Mouse (Mus musculus) lung, embryonic 14.5 days (tissue): ENCODE results near the gene Olfr243. TPM values are rescaled to one million over a fixed set of nuclear protein-coding genes. Genes with fewer than 3 reads are reported as not detected.
"Not testable (repeated sequence)": the region's sequence is repeated elsewhere in the genome, so short reads cannot be mapped to it uniquely, and the experiment has no call there.

Experiments used
- ATAC-seq: fragments of 200-750 bp; cut with Nextera tagmentation; 2 replicates; pipeline ENCODE4 v1.8.0; 2017; ENCODE audit warnings: mild to moderate bottlenecking, moderate TSS enrichment, moderate library complexity; ENCODE audit not compliant: insufficient read depth
- DNase-seq: peaks from one replicate; pipeline ENCODE4 v3.0.0-alpha.2; 2015
- H3K27ac ChIP-seq: fragments of 300-500 bp; sonication (generic); 2 replicates; pipeline ENCODE4 v1.5.1; 2014; ENCODE audit warnings: low read depth, mild to moderate bottlenecking, moderate library complexity
- H3K27me3 ChIP-seq: fragments of 300-500 bp; sonication (generic); 2 replicates; pipeline ENCODE4 v1.6.1; 2014; ENCODE audit warnings: low read length, control low read depth; ENCODE audit not compliant: insufficient read depth
- H3K36me3 ChIP-seq: fragments of 300-500 bp; sonication (generic); 2 replicates; pipeline ENCODE4 v1.6.1; 2014; ENCODE audit warnings: control low read depth; ENCODE audit not compliant: insufficient read depth
- H3K4me1 ChIP-seq: fragments of 300-500 bp; sonication (generic); 2 replicates; pipeline ENCODE4 v1.6.1; 2014; ENCODE audit warnings: antibody characterized with exemption, control low read depth; ENCODE audit not compliant: insufficient read depth
- H3K4me2 ChIP-seq: fragments of 300-500 bp; sonication (generic); 2 replicates; pipeline ENCODE4 v1.6.1; 2014; ENCODE audit warnings: mild to moderate bottlenecking
- H3K4me3 ChIP-seq: fragments of 300-500 bp; sonication (generic); 2 replicates; pipeline ENCODE4 v1.5.1; 2014; ENCODE audit warnings: low read depth, low read length
- H3K9ac ChIP-seq: fragments of 300-500 bp; sonication (generic); 2 replicates; pipeline ENCODE4 v1.6.1; 2014
- H3K9me3 ChIP-seq: fragments of 300-500 bp; sonication (generic); 2 replicates; pipeline ENCODE4 v1.6.1; 2016; ENCODE audit warnings: low read depth, low read length, control low read depth
- CTCF ChIP-seq: IDR thresholded peaks from 2 replicates; pipeline ENCODE4 v1.5.1; 2016; ENCODE audit warnings: antibody characterized with exemption, low read depth
- WGBS: fragments of 180-500 bp; shearing (Covaris S2); extraction: QIAGEN DNeasy Blood & Tissue Kit; methylation state at CpG from one replicate; pipeline ENCODE4 v1.1.7; 2014; 5-methylcytosine and 5-hydroxymethylcytosine counted together
- polyA plus RNA-seq: library from polyadenylated mRNA; unstranded; fragments of >200 nt; fragmentation: Nextera tagmentation; extraction: Ambion mirVana; gene quantifications from 2 replicates; pipeline ENCODE4 v1.2.1, GENCODE M21; 2014

The Olfr243 gene
- not detected in 2 replicates for polyA plus RNA-seq

DNA sequence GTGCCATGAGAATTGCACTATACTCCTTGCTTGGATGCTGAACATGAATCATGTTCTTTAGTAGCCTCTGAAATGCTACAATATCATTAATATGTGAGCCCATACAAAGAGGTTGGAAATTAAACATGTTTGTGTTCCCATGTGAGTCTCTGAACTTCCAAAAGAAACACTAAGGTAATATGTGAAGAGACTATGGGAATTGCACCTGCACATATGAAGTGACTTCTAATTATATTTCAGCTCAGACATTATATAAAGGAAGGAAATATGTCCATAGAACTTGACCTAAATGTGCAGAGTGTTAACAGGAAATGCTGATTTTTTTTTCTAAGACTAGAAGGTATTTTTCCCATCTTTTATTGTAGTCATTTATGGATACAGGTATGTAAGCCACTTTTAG lies at the start of gene Olfr243:
Gene Olfr243, plus strand, starts transcription at position 301 of the 400 bp plus-strand sequence.
- TF ChIP-seq CTCF, result no peak
- no peak within 1 kb of the TSS for H3K9ac ChIP-seq
- no peaks in the 10 kb centered on the region for H3K9me3 ChIP-seq
- H3K36me3 ChIP-seq, result no peaks in the 10 kb centered on the region
- DNase-seq, result no peak
- no peaks in the 10 kb centered on the region for H3K4me1 ChIP-seq
- no peak for ATAC-seq
- no peak within 1 kb of the TSS for H3K4me2 ChIP-seq
- no peak within 1 kb of the TSS for H3K27ac ChIP-seq
- no peaks in the 10 kb centered on the region for H3K27me3 ChIP-seq
- no peak within 1 kb of the TSS for H3K4me3 ChIP-seq

- 90% methylated on average over 2 of the region's 2 CpGs for WGBS
- H3K27me3 ChIP-seq, result no peaks in the 10 kb centered on the region
- no peak for ATAC-seq
Measured at GRCm38 (mm10) chr7:103671091-103671490, 43.4 kb upstream of the Olfr243 start, which contains the start of gene Olfr624. TSS of gene Olfr624 (minus strand) at chr7:103671191.

GRCm38 (mm10) chr7:103682420-103682819 lies 32.1 kb upstream of the Olfr243 start, which contains the start of gene Olfr625-ps1:
TSS of gene Olfr625-ps1 (plus strand) at chr7:103682720.
- Histone ChIP-seq H3K27ac (no peak within 1 kb of the TSS), H3K9ac (no peak within 1 kb of the TSS), H3K36me3 (no peaks in the 10 kb centered on the region), H3K4me2 (no peak within 1 kb of the TSS), H3K9me3 (no peaks in the 10 kb centered on the region), H3K4me1 (no peaks in the 10 kb centered on the region), H3K4me3 (no peak within 1 kb of the TSS), H3K27me3 (no peaks in the 10 kb centered on the region)
- no peak for ATAC-seq
- no peak for DNase-seq
- no peak for TF ChIP-seq CTCF

More at GRCm38 (mm10) chr7:103671091-103671490, 43.4 kb upstream of the Olfr243 start, which contains the start of gene Olfr624:
- DNase-seq, result no peak
- Histone ChIP-seq H3K36me3 (no peaks in the 10 kb centered on the region), H3K9me3 (no peaks in the 10 kb centered on the region), H3K27ac (no peak within 1 kb of the TSS), H3K4me1 (no peaks in the 10 kb centered on the region), H3K4me3 (no peak within 1 kb of the TSS), H3K9ac (no peak within 1 kb of the TSS), H3K4me2 (no peak within 1 kb of the TSS)
- no peak for TF ChIP-seq CTCF

- Histone ChIP-seq H3K9ac (no peak overlapping the region), H3K4me1 (no peaks in the 10 kb centered on the region), H3K27me3 (no peaks in the 10 kb centered on the region), H3K4me2 (no peak overlapping the region), H3K36me3 (no peaks in the 10 kb centered on the region), H3K27ac (no peak overlapping the region), H3K9me3 (no peaks in the 10 kb centered on the region), H3K4me3 (no peak overlapping the region)
- DNase-seq (no peak), ATAC-seq (no peak)
- WGBS, result 89% methylated on average over 4 of the region's 4 CpGs
- TF ChIP-seq CTCF, result no peak
Measured at GRCm38 (mm10) chr7:103699469-103699868, 15.0 kb upstream of the Olfr243 start.

GRCm38 (mm10) chr7:103712024-103712423 lies 2.4 kb upstream of the Olfr243 start:
- no peaks in the 10 kb centered on the region for H3K36me3 ChIP-seq
- no peak overlapping the region for H3K4me3 ChIP-seq
- H3K27me3 ChIP-seq, result no peaks in the 10 kb centered on the region
- H3K27ac ChIP-seq, result no peak overlapping the region
- no peak overlapping the region for H3K4me2 ChIP-seq
- 38% methylated on average over 2 of the region's 2 CpGs for WGBS
- no peaks in the 10 kb centered on the region for H3K9me3 ChIP-seq
- no peaks in the 10 kb centered on the region for H3K4me1 ChIP-seq
- H3K9ac ChIP-seq, result no peak overlapping the region
- ATAC-seq (no peak), DNase-seq (peak; percentile 0)
- no peak for TF ChIP-seq CTCF

GRCm38 (mm10) chr7:103716398-103716797 lies 1.9 kb downstream of the Olfr243 start:
- H3K4me2 ChIP-seq, H3K9me3 ChIP-seq, DNase-seq, H3K27me3 ChIP-seq, H3K36me3 ChIP-seq, H3K27ac ChIP-seq, ATAC-seq, H3K4me1 ChIP-seq, H3K9ac ChIP-seq, H3K4me3 ChIP-seq: not testable (repeated sequence)
- 94% methylated on average over 1 of the region's 1 CpGs for WGBS

DNA sequence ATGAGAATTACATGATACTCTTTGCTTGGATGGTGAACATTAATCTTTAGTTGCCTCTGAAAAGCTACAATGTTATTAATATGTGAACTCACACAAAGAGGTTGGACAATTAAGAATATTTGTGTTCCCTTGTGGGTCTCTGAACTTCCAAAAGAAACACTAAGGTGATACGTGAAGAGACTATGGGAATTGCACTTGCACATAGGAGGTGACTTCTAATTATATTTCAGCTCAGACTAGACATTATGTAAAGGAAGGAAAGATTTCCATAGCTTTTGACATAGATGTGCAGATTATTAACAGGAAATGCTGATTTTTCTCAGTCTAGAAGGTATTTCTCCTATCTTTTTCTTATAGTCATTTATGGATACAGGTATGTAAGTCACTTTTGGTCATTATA lies 15.6 kb downstream of the Olfr243 start, which contains the start of gene Olfr628:
Gene Olfr628, plus strand, starts transcription at position 301 of the 400 bp plus-strand sequence.
- no peak for ATAC-seq
- H3K9me3 ChIP-seq, result no peaks in the 10 kb centered on the region
- no peaks in the 10 kb centered on the region for H3K36me3 ChIP-seq
- TF ChIP-seq CTCF, result no peak
- no peak within 1 kb of the TSS for H3K27ac ChIP-seq
- no peaks in the 10 kb centered on the region for H3K4me1 ChIP-seq
- no peaks in the 10 kb centered on the region for H3K27me3 ChIP-seq
- WGBS, result 86% methylated on average over 1 of the region's 1 CpGs
- no peak within 1 kb of the TSS for H3K9ac ChIP-seq
- H3K4me3 ChIP-seq, result no peak within 1 kb of the TSS
- DNase-seq, result no peak
- no peak within 1 kb of the TSS for H3K4me2 ChIP-seq

DNA sequence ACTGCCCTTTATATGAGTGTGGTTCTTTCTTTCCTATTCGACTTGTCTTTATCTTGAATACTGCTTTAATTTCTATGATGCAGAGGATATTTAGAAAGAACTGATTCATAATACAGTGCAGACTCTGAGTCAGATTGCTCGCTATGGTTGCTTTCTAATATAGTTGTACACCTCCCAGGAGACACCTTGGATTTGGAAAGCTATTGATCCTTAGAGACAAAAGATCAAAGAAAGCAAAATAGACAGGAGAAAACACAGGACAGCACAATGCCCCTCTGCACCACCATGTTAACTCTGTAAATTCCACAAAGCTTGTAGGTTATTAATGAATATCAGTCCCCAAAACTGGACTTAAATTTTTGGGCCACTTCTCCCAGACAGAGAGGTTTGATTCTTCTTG lies 30.4 kb downstream of the Olfr243 start, which contains the start of gene Olfr629:
Gene Olfr629, minus strand, starts transcription at position 101 of the 400 bp plus-strand sequence.
- no peaks in the 10 kb centered on the region for H3K27me3 ChIP-seq
- no peaks in the 10 kb centered on the region for H3K9me3 ChIP-seq
- no peaks in the 10 kb centered on the region for H3K36me3 ChIP-seq
- H3K27ac ChIP-seq, result no peak within 1 kb of the TSS
- no peak within 1 kb of the TSS for H3K4me3 ChIP-seq
- DNase-seq (no peak), ATAC-seq (no peak)
- H3K4me1 ChIP-seq, result no peaks in the 10 kb centered on the region
- H3K4me2 ChIP-seq, result no peak within 1 kb of the TSS
- WGBS, result 70% methylated on average over 2 of the region's 2 CpGs
- TF ChIP-seq CTCF, result no peak
- H3K9ac ChIP-seq, result no peak within 1 kb of the TSS
